Mouse (Mus musculus): ENCODE data around the gene Btbd35f9. TPM values are rescaled to one million over a fixed set of nuclear protein-coding genes. Genes with fewer than 3 reads are reported as not detected.
"Not testable (repeated sequence)": the region's sequence is repeated elsewhere in the genome, so short reads cannot be mapped to it uniquely, and the experiment has no call there.

Gene Btbd35f9
- total RNA-seq (2014; rRNA removed): not detected in 2 replicates
- polyA plus RNA-seq (2012; rRNA removed): not detected in 2 replicates

DNA sequence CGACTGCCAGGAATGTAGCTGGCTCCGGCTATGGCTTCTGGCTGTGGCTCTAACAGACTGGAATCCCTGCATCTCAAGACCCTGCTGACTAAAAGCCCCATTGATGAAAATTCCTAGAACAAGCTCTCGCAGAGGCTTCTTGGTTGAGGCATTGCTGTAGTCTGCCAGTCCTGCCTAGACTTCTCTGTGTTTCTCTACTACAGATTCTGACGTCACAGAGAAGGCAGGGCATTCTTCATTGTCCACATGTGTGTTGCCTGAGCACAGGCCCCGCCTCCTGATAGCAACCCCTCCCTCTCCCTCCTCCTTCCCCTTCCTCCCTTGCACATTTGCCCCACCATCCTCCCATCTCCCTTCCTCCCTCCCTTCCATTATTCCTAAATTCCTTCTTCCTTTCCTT lies at the start of gene Btbd35f9:
Btbd35f9 (minus strand) TSS at position 101 of the 400 bp plus-strand sequence.
- H3K27ac ChIP-seq (replicated peaks; ENCODE audit: insufficient read depth, low read depth, low read length); H3K9ac ChIP-seq (ENCODE audit: low read depth, low read length); H3K27me3 ChIP-seq (ENCODE audit: control insufficient read depth, insufficient read depth, low read length); H3K79me2 ChIP-seq (ENCODE audit: control insufficient read depth, insufficient read depth, low read length); H3K4me3 ChIP-seq (ENCODE audit: insufficient read depth, low read depth, low read length); DNase-seq (ENCODE audit: extremely low read depth, low read depth, low spot score); H3K36me3 ChIP-seq (ENCODE audit: control insufficient read depth, insufficient read depth, low read length); H3K4me1 ChIP-seq (ENCODE audit: control insufficient read depth, insufficient read depth, low read length): not testable (repeated sequence)
- no CpG with 5 or more reads among the region's 5 CpGs for WGBS

Other genes starting within 250 kb of the Btbd35f9 start
- not detected in 2 replicates for gene Btbd35f6, start 205.0 kb downstream of the Btbd35f9 start, total RNA-seq (2014; rRNA removed)
- gene Btbd35f6, start 205.0 kb downstream of the Btbd35f9 start, polyA plus RNA-seq (2012; rRNA removed): not detected in 2 replicates
- gene Gm21870, start 174.7 kb downstream of the Btbd35f9 start, total RNA-seq (2014; rRNA removed): not detected in 2 replicates
- gene Gm21870, start 174.7 kb downstream of the Btbd35f9 start, polyA plus RNA-seq (2012; rRNA removed): not detected in 2 replicates
- gene Spin2g, start 77.2 kb upstream of the Btbd35f9 start, total RNA-seq (2014; rRNA removed): not detected in 2 replicates
- gene Spin2g, start 77.2 kb upstream of the Btbd35f9 start, polyA plus RNA-seq (2012; rRNA removed): not detected in 2 replicates

Data from liver, adult 2 months (tissue).